Mouse (Mus musculus): ENCODE measurements around the gene Olfr902.
"Not testable (repeated sequence)": the region's sequence is repeated elsewhere in the genome, so short reads cannot be mapped to it uniquely, and the experiment has no call there.

Olfr902 gene

GRCm38 (mm10) chr9:38447352-38447751 lies at the start of gene Olfr902:
Gene Olfr902, plus strand, starts transcription at chr9:38447652.
- DNase-seq (ENCODE audit: low spot score in 2 of 2): no peak

- DNase-seq (ENCODE audit: low spot score in 2 of 2): no peak
Observed at GRCm38 (mm10) chr9:38401398-38401797, 46.1 kb upstream of the Olfr902 start, which contains the start of gene Olfr147. Gene Olfr147, plus strand, starts transcription at chr9:38401698.

- DNase-seq (ENCODE audit: low spot score in 2 of 2): not testable (repeated sequence)
Observed at GRCm38 (mm10) chr9:38407502-38407901, 40.0 kb upstream of the Olfr902 start.

- not testable (repeated sequence) for DNase-seq (ENCODE audit: low spot score in 2 of 2)
Observed at GRCm38 (mm10) chr9:38413502-38413901, 34.0 kb upstream of the Olfr902 start.

- DNase-seq (ENCODE audit: low spot score in 2 of 2): no peak
Observed at GRCm38 (mm10) chr9:38423801-38424200, 23.7 kb upstream of the Olfr902 start.

- no peak for DNase-seq (ENCODE audit: low spot score in 2 of 2)
Observed at GRCm38 (mm10) chr9:38427026-38427425, 20.4 kb upstream of the Olfr902 start.

DNA sequence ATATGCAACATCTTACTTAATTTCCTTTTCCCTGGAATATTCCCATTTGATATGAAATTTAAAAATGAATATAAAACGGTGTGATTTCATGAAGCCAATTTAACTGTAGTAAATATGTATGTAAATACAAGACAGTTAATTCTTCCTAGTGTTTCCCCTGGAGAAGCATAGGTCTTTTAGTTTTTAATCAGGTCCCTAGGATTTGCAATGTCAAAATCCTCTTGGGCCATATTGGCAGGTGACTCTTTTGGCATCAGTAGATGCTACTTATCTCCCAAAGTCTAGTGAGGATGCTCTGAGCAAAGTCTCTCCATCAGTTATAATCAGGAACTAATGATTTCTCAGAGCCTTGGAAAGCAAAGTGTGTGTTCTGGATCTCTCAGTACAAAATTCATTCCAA lies 18.3 kb upstream of the Olfr902 start, which contains the start of gene Olfr901:
Gene Olfr901, plus strand, starts transcription at position 301 of the 400 bp plus-strand sequence.
- DNase-seq (ENCODE audit: low spot score in 2 of 2): no peak

- DNase-seq (ENCODE audit: low spot score in 2 of 2): no peak
Observed at GRCm38 (mm10) chr9:38462844-38463243, 15.4 kb downstream of the Olfr902 start, which contains the start of gene Olfr904. Gene Olfr904, plus strand, starts transcription at chr9:38463144.

- DNase-seq (ENCODE audit: low spot score in 2 of 2): no peak
Observed at GRCm38 (mm10) chr9:38470807-38471206, 23.4 kb downstream of the Olfr902 start, which contains the start of gene Olfr905. Gene Olfr905, plus strand, starts transcription at chr9:38471107.

- DNase-seq (ENCODE audit: low spot score in 2 of 2): no peak
Observed at GRCm38 (mm10) chr9:38486785-38487184, 39.3 kb downstream of the Olfr902 start, which contains the start of gene Olfr906. Gene Olfr906, plus strand, starts transcription at chr9:38487085.

DNA sequence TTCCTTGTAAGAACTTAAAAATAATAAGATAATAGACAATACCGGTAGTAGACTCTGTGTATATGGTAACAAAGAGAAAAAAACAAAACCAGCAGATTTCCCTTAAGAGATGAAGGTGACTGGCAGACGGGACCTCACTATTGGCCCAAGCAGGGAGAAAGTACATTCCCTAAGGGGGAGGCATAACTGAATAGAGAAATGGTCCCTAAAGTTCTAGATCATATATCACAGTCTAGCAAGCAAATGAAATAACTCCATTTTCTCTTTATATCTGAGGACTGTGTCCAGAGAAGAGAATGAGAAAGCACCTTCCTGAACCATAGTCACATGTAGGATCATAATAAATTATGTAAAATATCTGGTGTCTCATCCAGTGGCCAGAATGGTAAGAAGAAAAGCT lies 48.0 kb downstream of the Olfr902 start, which contains the start of gene Olfr907:
Gene Olfr907, plus strand, starts transcription at position 301 of the 400 bp plus-strand sequence.
- no peak for DNase-seq (ENCODE audit: low spot score in 2 of 2)

Data from thymus, postnatal 10 days (tissue).